Mouse (Mus musculus) midbrain, embryonic 10.5 days (tissue): ENCODE data around the gene AC134908.4. TPM values are rescaled to one million over a fixed set of nuclear protein-coding genes. Genes with fewer than 3 reads are reported as not detected.

Source experiments
- DNase-seq: peaks from one replicate; pipeline ENCODE4 v3.0.0-alpha.2; 2017; ENCODE audit warnings: low spot score
- H3K27ac ChIP-seq: fragments of 300-500 bp; sonication (generic); replicated peaks from 2 replicates; pipeline ENCODE4 v1.5.1; 2016; ENCODE audit warnings: mild to moderate bottlenecking
- H3K27me3 ChIP-seq: fragments of 300-500 bp; sonication (generic); 2 replicates; pipeline ENCODE4 v1.6.1; 2016; ENCODE audit warnings: low read depth, mild to moderate bottlenecking; ENCODE audit not compliant: poor library complexity, severe bottlenecking
- H3K36me3 ChIP-seq: fragments of 300-500 bp; sonication (generic); 2 replicates; pipeline ENCODE4 v1.6.1; 2016; ENCODE audit warnings: mild to moderate bottlenecking, moderate library complexity
- H3K4me1 ChIP-seq: fragments of 300-500 bp; sonication (generic); 2 replicates; pipeline ENCODE4 v1.6.1; 2016
- H3K4me3 ChIP-seq: fragments of 300-500 bp; sonication (generic); 2 replicates; pipeline ENCODE4 v1.5.1; 2016; ENCODE audit warnings: mild to moderate bottlenecking, moderate library complexity
- H3K9me3 ChIP-seq: fragments of 300-500 bp; sonication (generic); replicated peaks from 2 replicates; pipeline ENCODE4 v1.6.1; 2016; ENCODE audit warnings: mild to moderate bottlenecking
- WGBS: fragments of 180-500 bp; shearing (Covaris S2); methylation state at CpG from one replicate; pipeline ENCODE4 v1.1.7; 2016; 5-methylcytosine and 5-hydroxymethylcytosine counted together
- polyA plus RNA-seq: library from polyadenylated mRNA; unstranded; fragments of >200 nt; fragmentation: Nextera tagmentation; extraction: Ambion mirVana; gene quantifications from 2 replicates; pipeline ENCODE4 v1.2.1, GENCODE M21; 2016

The AC134908.4 gene
- polyA plus RNA-seq, 1 experiment from 2014 or later = 2.9 TPM

- no peaks in the 10 kb centered on the region for H3K27me3 ChIP-seq
- H3K36me3 ChIP-seq = peaks cover 60% of the 10 kb centered on the region
- peaks cover 88% of the 10 kb centered on the region for H3K4me1 ChIP-seq
- DNase-seq = peak; percentile 88
- H3K27ac ChIP-seq = peak within 1 kb of the TSS; percentile 95
- WGBS = 1% methylated on average over 32 of the region's 32 CpGs
- H3K9me3 ChIP-seq = no peaks in the 10 kb centered on the region
- H3K4me3 ChIP-seq = peak within 1 kb of the TSS; percentile 89
Observed at GRCm38 (mm10) chr17:25828712-25829557, 33.5 kb upstream of the AC134908.4 start, which contains the start of gene Jmjd8. Jmjd8 (plus strand) TSS chr17:25828867.

GRCm38 (mm10) chr17:25828223-25828594, 32.8 kb upstream of the AC134908.4 start:
- H3K36me3 ChIP-seq = peaks cover 60% of the 10 kb centered on the region
- H3K27me3 ChIP-seq = no peaks in the 10 kb centered on the region
- WGBS = 83% methylated on average over 8 of the region's 8 CpGs
- H3K4me1 ChIP-seq = peaks cover 84% of the 10 kb centered on the region
- no peaks in the 10 kb centered on the region for H3K9me3 ChIP-seq
- no peak for DNase-seq
- H3K27ac ChIP-seq = peak overlapping the region; percentile 95
- H3K4me3 ChIP-seq = peak overlapping the region; percentile 89

GRCm38 (mm10) chr17:25827546-25828222, 32.2 kb upstream of the AC134908.4 start:
- Histone ChIP-seq H3K9me3 (no peaks in the 10 kb centered on the region), H3K4me1 (peaks cover 86% of the 10 kb centered on the region), H3K36me3 (peaks cover 60% of the 10 kb centered on the region), H3K4me3 (peak overlapping the region; percentile 89), H3K27me3 (no peaks in the 10 kb centered on the region), H3K27ac (peak overlapping the region; percentile 95; the same call in 1 of the 2 replicates)
- WGBS = 94% methylated on average over 22 of the region's 22 CpGs
- no peak for DNase-seq

- Histone ChIP-seq H3K27ac (no peak overlapping the region), H3K27me3 (no peaks in the 10 kb centered on the region), H3K9me3 (no peaks in the 10 kb centered on the region), H3K4me3 (peak overlapping the region; percentile 89; the same call in 1 of the 2 replicates), H3K4me1 (peaks cover 84% of the 10 kb centered on the region), H3K36me3 (peaks cover 60% of the 10 kb centered on the region)
- 99% methylated on average over 13 of the region's 13 CpGs for WGBS
- no peak for DNase-seq
Observed at GRCm38 (mm10) chr17:25827011-25827410, 31.6 kb upstream of the AC134908.4 start.

GRCm38 (mm10) chr17:25825984-25826570, 30.6 kb upstream of the AC134908.4 start:
- DNase-seq = no peak
- Histone ChIP-seq H3K27ac (no peak overlapping the region), H3K27me3 (0 out of 2 replicates have a peak, but pooled peaks cover 3% of the 10 kb centered on the region), H3K9me3 (no peaks in the 10 kb centered on the region), H3K36me3 (peaks cover 50% of the 10 kb centered on the region), H3K4me3 (peak overlapping the region; percentile 89; the same call in 1 of the 2 replicates), H3K4me1 (peaks cover 75% of the 10 kb centered on the region)
- 95% methylated on average over 27 of the region's 27 CpGs for WGBS

GRCm38 (mm10) chr17:25825311-25825710, 29.9 kb upstream of the AC134908.4 start:
- DNase-seq = no peak
- H3K4me3 ChIP-seq = peak overlapping the region; percentile 89
- peaks cover 67% of the 10 kb centered on the region for H3K4me1 ChIP-seq
- WGBS = 88% methylated on average over 6 of the region's 6 CpGs
- peaks cover 10% of the 10 kb centered on the region for H3K27me3 ChIP-seq
- no peaks in the 10 kb centered on the region for H3K9me3 ChIP-seq
- peaks cover 43% of the 10 kb centered on the region for H3K36me3 ChIP-seq
- no peak overlapping the region for H3K27ac ChIP-seq

GRCm38 (mm10) chr17:25824362-25825142, 29.1 kb upstream of the AC134908.4 start:
- peaks cover 66% of the 10 kb centered on the region for H3K4me1 ChIP-seq
- H3K27ac ChIP-seq = no peak overlapping the region
- 77% methylated on average over 17 of the region's 17 CpGs for WGBS

GRCm38 (mm10) chr17:25823452-25823851, 28.0 kb upstream of the AC134908.4 start, which contains the start of gene Wdr24:
Wdr24 (plus strand) TSS chr17:25823627.
- WGBS = under 1% methylated on average over 18 of the region's 18 CpGs
- H3K27me3 ChIP-seq = peaks cover 29% of the 10 kb centered on the region
- H3K4me1 ChIP-seq = peaks cover 65% of the 10 kb centered on the region
- H3K4me3 ChIP-seq = peak within 1 kb of the TSS; percentile 89
- H3K27ac ChIP-seq = peak within 1 kb of the TSS; percentile 82
- no peaks in the 10 kb centered on the region for H3K9me3 ChIP-seq
- peaks cover 44% of the 10 kb centered on the region for H3K36me3 ChIP-seq
- DNase-seq = peak; percentile 73

More at GRCm38 (mm10) chr17:25824362-25825142, 29.1 kb upstream of the AC134908.4 start:
- no peaks in the 10 kb centered on the region for H3K9me3 ChIP-seq
- H3K4me3 ChIP-seq = peak overlapping the region; percentile 89
- H3K27me3 ChIP-seq = peaks cover 18% of the 10 kb centered on the region
- no peak for DNase-seq
- H3K36me3 ChIP-seq = peaks cover 39% of the 10 kb centered on the region

- peaks cover 58% of the 10 kb centered on the region for H3K27me3 ChIP-seq
- no peak for DNase-seq
- peaks cover 26% of the 10 kb centered on the region for H3K4me1 ChIP-seq
- 6% methylated on average over 46 of the region's 46 CpGs for WGBS
- H3K27ac ChIP-seq = peak overlapping the region; percentile 68
- no peaks in the 10 kb centered on the region for H3K9me3 ChIP-seq
- H3K4me3 ChIP-seq = peak overlapping the region; percentile 45
- H3K36me3 ChIP-seq = peaks cover 33% of the 10 kb centered on the region
Observed at GRCm38 (mm10) chr17:25818851-25819780, 23.7 kb upstream of the AC134908.4 start.

GRCm38 (mm10) chr17:25817662-25818061, 22.2 kb upstream of the AC134908.4 start:
- Histone ChIP-seq H3K4me1 (peaks cover 26% of the 10 kb centered on the region), H3K27ac (no peak overlapping the region), H3K27me3 (peaks cover 69% of the 10 kb centered on the region), H3K9me3 (no peaks in the 10 kb centered on the region), H3K36me3 (peaks cover 33% of the 10 kb centered on the region), H3K4me3 (no peak overlapping the region)
- no peak for DNase-seq
- WGBS = 83% methylated on average over 11 of the region's 11 CpGs

- H3K9me3 ChIP-seq = no peaks in the 10 kb centered on the region
- peaks cover 22% of the 10 kb centered on the region for H3K36me3 ChIP-seq
- WGBS = 3% methylated on average over 20 of the region's 20 CpGs
- peak; percentile 84 for DNase-seq
- H3K4me1 ChIP-seq = peaks cover 38% of the 10 kb centered on the region
- no peak overlapping the region for H3K27ac ChIP-seq
- peaks cover 78% of the 10 kb centered on the region for H3K27me3 ChIP-seq
- H3K4me3 ChIP-seq = peak overlapping the region; percentile 24; the same call in 1 of the 2 replicates
Observed at GRCm38 (mm10) chr17:25813471-25813870, 18.0 kb upstream of the AC134908.4 start.
